Mouse (Mus musculus): ENCODE results near the gene Pdzk1ip1.

The Pdzk1ip1 gene

GRCm38 (mm10) chr4:115074789-115075188 is 13.7 kb upstream of the Pdzk1ip1 start:
- in situ Hi-C loops (cut with MboI; ENCODE audit: low sequenced_read_pairs): no loop called here

GRCm38 (mm10) chr4:115075204-115075915 is 13.1 kb upstream of the Pdzk1ip1 start:
- in situ Hi-C loops (cut with MboI; ENCODE audit: low sequenced_read_pairs): no loop called here

GRCm38 (mm10) chr4:115078892-115079820 is 9.4 kb upstream of the Pdzk1ip1 start:
- in situ Hi-C loops (cut with MboI; ENCODE audit: low sequenced_read_pairs): no loop called here

GRCm38 (mm10) chr4:115079821-115080349 is 8.6 kb upstream of the Pdzk1ip1 start:
- in situ Hi-C loops (cut with MboI; ENCODE audit: low sequenced_read_pairs): no loop called here

- in situ Hi-C loops (cut with MboI; ENCODE audit: low sequenced_read_pairs): no loop called here
Observed at GRCm38 (mm10) chr4:115083031-115083430, 5.5 kb upstream of the Pdzk1ip1 start.

- in situ Hi-C loops (cut with MboI; ENCODE audit: low sequenced_read_pairs): no loop called here
Observed at GRCm38 (mm10) chr4:115085522-115086095, 2.9 kb upstream of the Pdzk1ip1 start.

- in situ Hi-C loops (cut with MboI; ENCODE audit: low sequenced_read_pairs): no loop called here
Observed at GRCm38 (mm10) chr4:115086257-115086656, 2.3 kb upstream of the Pdzk1ip1 start.

GRCm38 (mm10) chr4:115086763-115087415 is 1.6 kb upstream of the Pdzk1ip1 start:
- in situ Hi-C loops (cut with MboI; ENCODE audit: low sequenced_read_pairs): no loop called here

- in situ Hi-C loops (cut with MboI; ENCODE audit: low sequenced_read_pairs): no loop called here
Observed at GRCm38 (mm10) chr4:115090592-115090991, 2.1 kb downstream of the Pdzk1ip1 start.

GRCm38 (mm10) chr4:115091806-115092205 is 3.3 kb downstream of the Pdzk1ip1 start:
- in situ Hi-C loops (cut with MboI; ENCODE audit: low sequenced_read_pairs): no loop called here

GRCm38 (mm10) chr4:115093331-115093864 is 4.9 kb downstream of the Pdzk1ip1 start:
- in situ Hi-C loops (cut with MboI; ENCODE audit: low sequenced_read_pairs): no loop called here

- in situ Hi-C loops (cut with MboI; ENCODE audit: low sequenced_read_pairs): no loop called here
Observed at GRCm38 (mm10) chr4:115094056-115094455, 5.5 kb downstream of the Pdzk1ip1 start.

- in situ Hi-C loops (cut with MboI; ENCODE audit: low sequenced_read_pairs): no loop called here
Observed at GRCm38 (mm10) chr4:115095671-115096434, 7.3 kb downstream of the Pdzk1ip1 start.

- in situ Hi-C loops (cut with MboI; ENCODE audit: low sequenced_read_pairs): no loop called here
Observed at GRCm38 (mm10) chr4:115096435-115097145, 8.1 kb downstream of the Pdzk1ip1 start.

- in situ Hi-C loops (cut with MboI; ENCODE audit: low sequenced_read_pairs): no loop called here
Observed at GRCm38 (mm10) chr4:115097146-115097496, 8.6 kb downstream of the Pdzk1ip1 start.

GRCm38 (mm10) chr4:115101682-115102081 is 13.2 kb downstream of the Pdzk1ip1 start:
- in situ Hi-C loops (cut with MboI; ENCODE audit: low sequenced_read_pairs): loop anchor here (25.0 kb wide), 1 partner anchor 611 kb away; no protein-coding TSS in a partner anchor

GRCm38 (mm10) chr4:115103510-115103909 is 15.0 kb downstream of the Pdzk1ip1 start:
- in situ Hi-C loops (cut with MboI; ENCODE audit: low sequenced_read_pairs): loop anchor here (25.0 kb wide), 1 partner anchor 609 kb away; no protein-coding TSS in a partner anchor

- in situ Hi-C loops (cut with MboI; ENCODE audit: low sequenced_read_pairs): loop anchor here (25.0 kb wide), 1 partner anchor 601 kb away; no protein-coding TSS in a partner anchor
Observed at GRCm38 (mm10) chr4:115111167-115111566, 22.7 kb downstream of the Pdzk1ip1 start.

- in situ Hi-C loops (cut with MboI; ENCODE audit: low sequenced_read_pairs): loop anchor here (25.0 kb wide), 1 partner anchor 599 kb away; no protein-coding TSS in a partner anchor
Observed at GRCm38 (mm10) chr4:115113266-115113665, 24.8 kb downstream of the Pdzk1ip1 start.
